Mouse (Mus musculus) adrenal gland, postnatal 36 days (tissue): ENCODE measurements at regions not wholly inside any gene's neighbourhood (a gene's known extent, or its start where the extent isn't known, plus 50 kb on each side); places are given as distances from the start of the nearest gene placed in this dataset.

Experiments used
- DNase-seq, 2 experiments: peaks; one replicate each; pipeline ENCODE4 v3.0.0; 2021; ENCODE audit warnings: mixed read lengths in 1 of 2

GRCm38 (mm10) chr1:137863506-137863905, 312.0 kb downstream of the Ptprc start:
- DNase-seq: no peak

GRCm38 (mm10) chr1:137852262-137852661, 323.2 kb downstream of the Ptprc start:
- DNase-seq: no peak

GRCm38 (mm10) chr1:137847311-137847923, 328.1 kb downstream of the Ptprc start:
- no peak for DNase-seq

- no peak for DNase-seq
Measured at GRCm38 (mm10) chr1:137846857-137847256, 328.7 kb downstream of the Ptprc start.

GRCm38 (mm10) chr1:137840531-137840930, 335.0 kb downstream of the Ptprc start:
- DNase-seq: no peak

- no peak for DNase-seq
Measured at GRCm38 (mm10) chr1:137839703-137840102, 335.8 kb downstream of the Ptprc start.

GRCm38 (mm10) chr1:137839263-137839662, 336.2 kb downstream of the Ptprc start:
- no peak for DNase-seq

- DNase-seq: peak in 1 of 2 experiments; percentile 1
Measured at GRCm38 (mm10) chr1:137838357-137838756, 337.2 kb downstream of the Ptprc start.

GRCm38 (mm10) chr1:137833535-137833934, 342.0 kb downstream of the Ptprc start:
- no peak for DNase-seq

GRCm38 (mm10) chr1:137831284-137831683, 344.2 kb downstream of the Ptprc start:
- DNase-seq: no peak

GRCm38 (mm10) chr1:137827379-137827778, 348.1 kb downstream of the Ptprc start:
- DNase-seq: no peak

GRCm38 (mm10) chr1:137815401-137815888, 360.1 kb downstream of the Ptprc start:
- DNase-seq: no peak

- DNase-seq: no peak
Measured at GRCm38 (mm10) chr1:137814556-137814955, 361.0 kb downstream of the Ptprc start.

- DNase-seq: no peak
Measured at GRCm38 (mm10) chr1:137813716-137814115, 361.8 kb downstream of the Ptprc start.

GRCm38 (mm10) chr1:137811981-137812380, 363.5 kb downstream of the Ptprc start:
- no peak for DNase-seq

GRCm38 (mm10) chr1:137806742-137807141, 368.8 kb downstream of the Ptprc start:
- DNase-seq: no peak

- no peak for DNase-seq
Measured at GRCm38 (mm10) chr1:137806252-137806651, 369.3 kb downstream of the Ptprc start.

- no peak for DNase-seq
Measured at GRCm38 (mm10) chr1:137802119-137802518, 373.4 kb downstream of the Ptprc start.

GRCm38 (mm10) chr1:137800752-137801151, 374.8 kb downstream of the Ptprc start:
- DNase-seq: no peak

- DNase-seq: no peak
Measured at GRCm38 (mm10) chr1:137788789-137789188, 386.7 kb downstream of the Ptprc start.

GRCm38 (mm10) chr1:137786653-137787052, 388.9 kb downstream of the Ptprc start:
- DNase-seq: no peak

GRCm38 (mm10) chr1:137774586-137774985, 400.9 kb downstream of the Ptprc start:
- DNase-seq: no peak

GRCm38 (mm10) chr1:137760797-137761196, 414.7 kb downstream of the Ptprc start:
- no peak for DNase-seq

GRCm38 (mm10) chr1:137751446-137751961, 424.0 kb downstream of the Ptprc start:
- DNase-seq: peak; percentile 7 to 41
